Mouse (Mus musculus) heart, postnatal 0 days (tissue): ENCODE results near the gene Card10.

Source experiments
- CTCF ChIP-seq: IDR thresholded peaks from 2 replicates; pipeline ENCODE4 v1.5.1; 2016; ENCODE audit warnings: antibody characterized with exemption, control low read depth, low read depth
- EP300 ChIP-seq: IDR thresholded peaks from 2 replicates; pipeline ENCODE4 v1.6.1; 2016; ENCODE audit warnings: antibody characterized with exemption, low read depth

DNA sequence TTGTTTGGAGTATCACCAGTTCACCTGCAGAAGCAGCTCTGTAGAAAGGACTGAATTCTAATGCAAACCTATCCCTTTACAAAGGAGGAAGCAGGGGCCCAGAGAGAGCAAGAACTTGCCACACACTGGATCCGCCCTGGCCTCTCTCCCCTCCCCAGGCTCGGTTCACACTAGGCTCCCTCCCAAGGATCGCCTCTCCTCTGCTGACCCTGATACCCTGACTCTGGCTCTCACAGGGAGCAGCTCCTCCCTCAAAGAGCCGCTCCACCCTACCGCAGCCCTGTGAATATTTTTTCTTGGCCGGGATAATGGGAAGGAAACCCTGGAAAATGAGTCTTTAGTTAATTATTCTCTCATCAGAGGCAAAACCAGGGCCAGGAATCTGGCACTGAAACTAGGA is 1.5 kb upstream of the Card10 start:
- TF ChIP-seq CTCF (no peak), EP300 (no peak)
